Mouse (Mus musculus) embryonic fibroblast, embryonic 13.5 days (primary cell): ENCODE data around the gene Pctp.

ENCODE experiments used
- CTCF ChIP-seq: IDR thresholded peaks from 2 replicates; pipeline ENCODE4 v1.5.1; 2011; ENCODE audit warnings: mild to moderate bottlenecking, control low read depth, low read length, moderate library complexity, borderline replicate concordance; ENCODE audit not compliant: insufficient read depth
- POLR2A ChIP-seq: IDR thresholded peaks from 2 replicates; pipeline ENCODE4 v1.6.1; 2011; ENCODE audit warnings: low read depth, mild to moderate bottlenecking, control low read depth, low read length, moderate library complexity

DNA sequence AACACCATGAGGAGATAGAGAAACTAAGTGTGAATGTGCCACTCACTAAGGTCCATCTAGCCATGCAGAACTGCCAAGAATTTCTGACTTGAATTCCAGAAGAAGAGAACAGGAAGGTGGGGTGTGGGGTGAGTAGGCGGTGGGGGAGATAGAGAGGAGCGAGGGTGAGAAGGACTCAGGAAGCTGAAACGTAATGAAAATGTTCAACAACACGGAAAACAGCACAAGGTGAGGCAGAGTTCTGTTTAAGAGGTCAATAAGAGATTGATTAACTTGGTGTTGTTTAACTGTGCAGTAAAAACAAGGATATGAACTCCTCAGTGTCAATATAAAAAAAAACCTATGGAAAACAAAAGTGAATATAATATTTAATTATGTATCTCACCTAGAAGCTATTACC is 3.4 kb upstream of the Pctp start:
- TF ChIP-seq POLR2A: no peak
- no peak for TF ChIP-seq CTCF
